10 mouse cellular contexts compared by ENCODE assay signal in the genomic region with DNA sequence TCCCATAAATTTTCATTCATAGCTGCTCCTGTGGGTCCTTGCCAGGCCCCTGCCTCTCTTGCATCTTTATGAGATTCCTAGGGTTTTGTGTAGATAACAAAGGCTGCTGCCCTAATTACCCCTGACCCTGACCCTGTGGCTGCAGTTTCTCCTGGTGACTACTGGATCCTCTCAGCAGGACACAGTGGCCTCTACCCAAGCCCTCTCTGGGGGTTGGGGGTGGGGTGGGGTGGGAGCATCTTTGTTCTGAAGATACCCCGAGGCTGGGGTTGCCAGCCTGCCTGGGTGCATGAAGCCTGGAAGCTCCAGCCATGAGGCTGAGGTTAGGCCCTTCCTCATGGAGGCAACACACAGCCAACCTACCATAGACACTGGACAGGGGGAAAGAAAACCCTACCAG. TPM values are rescaled to one million over a fixed set of nuclear protein-coding genes. Genes with fewer than 3 reads are reported as not detected.
DNase-seq lines count a peak whose midpoint lies in the region; ATAC-seq and TF ChIP-seq lines count a peak whose summit lies in the region.
"Had no signal": no experiment of that assay in that cellular context is flagged by ENCODE, and none has a peak within 500 bp of the region (broad histone marks: within the 10 kb centered on the region; RNA-seq: fewer than 3 reads in every experiment).

No protein-coding gene starts in this region.

- H3K9ac ChIP-seq in heart, embryonic 12.5 days, result peak overlapping the region; percentile 22; the same call in 1 of the 2 replicates
- no peak overlapping the region for H3K9ac ChIP-seq in hindbrain, embryonic 15.5 days
- H3K9ac ChIP-seq: liver, embryonic 15.5 days had no signal

- no peak for DNase-seq in heart, postnatal 36 days
- DNase-seq in embryo, embryonic 9.5 days (ENCODE audit: extremely low spot score), result peak; percentile 65
- no peak for DNase-seq in frontal cortex, postnatal 14 days (ENCODE audit: low spot score in 2 of 2)
- DNase-seq in thymus, adult 2 months, result no peak
- DNase-seq: adrenal gland, postnatal 10 days had no signal

- peaks cover 76% of the 10 kb centered on the region for H3K4me1 ChIP-seq in heart, embryonic 12.5 days (replicated peaks)
- peaks cover 76% of the 10 kb centered on the region for H3K4me1 ChIP-seq in hindbrain, embryonic 15.5 days (replicated peaks)
- H3K4me1 ChIP-seq in thymus, adult 2 months (replicated peaks; ENCODE audit: control insufficient read depth, insufficient read depth, low read length), result peaks cover 39% of the 10 kb centered on the region

- no peak for TF ChIP-seq CTCF in thymus, adult 2 months (IDR thresholded peaks at IDR 0.05; ENCODE audit: borderline replicate concordance, control insufficient read depth, extremely low read depth, insufficient read depth, low read length, poor library complexity)

- no peaks in the 10 kb centered on the region for H3K27me3 ChIP-seq in heart, embryonic 12.5 days (replicated peaks)
- H3K27me3 ChIP-seq in hindbrain, embryonic 15.5 days, result no peaks in the 10 kb centered on the region
- no peaks in the 10 kb centered on the region for H3K27me3 ChIP-seq in myocyte (ENCODE audit: control insufficient read depth, insufficient read depth, insufficient read length)
- no peaks in the 10 kb centered on the region for H3K27me3 ChIP-seq in thymus, adult 2 months (ENCODE audit: control insufficient read depth, insufficient read depth, low read length)

- ATAC-seq in heart, embryonic 12.5 days (ENCODE audit: insufficient number of reproducible peaks, low FRiP score), result no peak
- no peak for ATAC-seq in hindbrain, embryonic 15.5 days (ENCODE audit: low FRiP score, low read depth)
- ATAC-seq in erythroblast, adult 5-6 weeks (replicated peaks; ENCODE audit: low FRiP score, poor library complexity, severe bottlenecking), result no peak

- 4% methylated on average over 1 of the region's 1 CpGs for WGBS in heart, embryonic 12.5 days
- 0% methylated on average over 1 of the region's 1 CpGs for WGBS in hindbrain, embryonic 15.5 days
- WGBS in thymus, adult 2 months, result 43% methylated on average over 1 of the region's 1 CpGs

- no peak for TF ChIP-seq POLR2A in myocyte (IDR thresholded peaks at IDR 0.05; ENCODE audit: insufficient read length, low read depth)
- TF ChIP-seq POLR2A in thymus, adult 2 months (IDR thresholded peaks at IDR 0.05; ENCODE audit: control insufficient read depth, extremely low read depth, insufficient read depth, low read length, poor library complexity), result no peak

- peaks cover 86% of the 10 kb centered on the region for H3K79me2 ChIP-seq in myocyte (ENCODE audit: control insufficient read depth, insufficient read depth)

- no peaks in the 10 kb centered on the region for H3K36me3 ChIP-seq in heart, embryonic 12.5 days
- no peaks in the 10 kb centered on the region for H3K36me3 ChIP-seq in hindbrain, embryonic 15.5 days
- no peaks in the 10 kb centered on the region for H3K36me3 ChIP-seq in myocyte (ENCODE audit: control insufficient read depth, insufficient read depth)
- H3K36me3 ChIP-seq in thymus, adult 2 months (ENCODE audit: control insufficient read depth, insufficient read depth, low read length), result no peaks in the 10 kb centered on the region
- H3K36me3 ChIP-seq: liver, embryonic 15.5 days had no signal

- H3K4me3 ChIP-seq in heart, embryonic 12.5 days, result no peak overlapping the region
- no peak overlapping the region for H3K4me3 ChIP-seq in hindbrain, embryonic 15.5 days
- H3K4me3 ChIP-seq in myocyte, result no peak overlapping the region
- no peak overlapping the region for H3K4me3 ChIP-seq in thymus, adult 2 months (ENCODE audit: control insufficient read depth, insufficient read depth, low read length)
- H3K4me3 ChIP-seq: liver, embryonic 15.5 days had no signal

- no peak overlapping the region for H3ac ChIP-seq in myocyte (ENCODE audit: control insufficient read depth, insufficient read length)

- H3K9me3 ChIP-seq in heart, embryonic 12.5 days (replicated peaks), result no peaks in the 10 kb centered on the region
- H3K9me3 ChIP-seq in hindbrain, embryonic 15.5 days, result no peaks in the 10 kb centered on the region
- H3K9me3 ChIP-seq: liver, embryonic 15.5 days had no signal

- intact Hi-C loops in heart, postnatal 36 days (cut with DNase I), result loop anchor here (2.0 kb wide), 1 partner anchor 18 kb away; no protein-coding TSS in a partner anchor

- no peak overlapping the region for H3K27ac ChIP-seq in heart, embryonic 12.5 days (ENCODE audit: poor library complexity, severe bottlenecking)
- H3K27ac ChIP-seq in hindbrain, embryonic 15.5 days (replicated peaks), result no peak overlapping the region
- H3K27ac ChIP-seq in thymus, adult 2 months (ENCODE audit: control insufficient read depth, insufficient read depth, low read length), result no peak overlapping the region
- H3K27ac ChIP-seq: liver, embryonic 15.5 days had no signal

- no peak overlapping the region for H3K4me2 ChIP-seq in heart, embryonic 12.5 days
- H3K4me2 ChIP-seq in hindbrain, embryonic 15.5 days, result peak overlapping the region; percentile 80
- H3K4me2 ChIP-seq in myocyte (ENCODE audit: low read depth), result peak overlapping the region; percentile 61
- H3K4me2 ChIP-seq: liver, embryonic 15.5 days had no signal

TF ChIP-seq in myocyte, 11 proteins besides CTCF, POLR2A, EP300 and RAD21:
- no peak for TF ChIP-seq MYOD1 (IDR thresholded peaks at IDR 0.05; ENCODE audit: control insufficient read depth in 1 of 3, insufficient read length in 2 of 3, low read depth in 2 of 3)
- no peak for TF ChIP-seq MYOG (IDR thresholded peaks at IDR 0.05; ENCODE audit: control insufficient read depth in 1 of 3, insufficient read depth in 1 of 3, insufficient read length in 2 of 3, low read depth in 2 of 3)
- no peak for TF ChIP-seq MAX (IDR thresholded peaks at IDR 0.05; ENCODE audit: low read depth)

RNA-seq across cellular contexts. Expression of a gene that starts 4.0 kb away (rescaled TPM):
- polyA plus RNA-seq in heart, embryonic 12.5 days (2016; fragmentation: Nextera tagmentation; extraction: Ambion mirVana), result 34.2 and 41.4 TPM in 2 replicates
- 10 to 100 TPM; 38.8 to 41.7 TPM for total RNA-seq in heart, postnatal 36 days (2021)
- 70.9 and 72.6 TPM in 2 replicates for polyA plus RNA-seq in hindbrain, embryonic 15.5 days (2015; fragmentation: Nextera tagmentation; extraction: Ambion mirVana)
- 34.5 TPM for polyA plus RNA-seq in myocyte (2012; fragmentation: generic; extraction: Trizol)
- 20.6 and 25.3 TPM in 2 replicates for total RNA-seq in erythroblast, adult 5-6 weeks (2015; ENCODE audit: low replicate concordance)
- 1.4 and 12.3 TPM in 2 replicates for total RNA-seq in erythroblast, adult 5-6 weeks (2017; ENCODE audit: low replicate concordance)
- 58.9 and 93.6 TPM in 2 replicates for polyA plus RNA-seq in thymus, adult 2 months (2012; rRNA removed)
